Mouse (Mus musculus): Measurements from ENCODE around the gene C4b. TPM values are rescaled to one million over a fixed set of nuclear protein-coding genes. Genes with fewer than 3 reads are reported as not detected.
A peak's percentile ranks its signal among the peaks of the same experiment; 100 is the strongest.
"Not testable (repeated sequence)": the region's sequence is repeated elsewhere in the genome, so short reads cannot be mapped to it uniquely, and the experiment has no call there.

Gene C4b
- polyA plus RNA-seq, 1 experiment from 2014 or later: 0.21 TPM

GRCm38 (mm10) chr17:34727887-34728286, 15.8 kb downstream of the C4b start:
- no peak for ATAC-seq (ENCODE audit: extremely low read depth, insufficient number of reproducible peaks, low FRiP score, low TSS enrichment)
- no peak overlapping the region for H3K4me2 ChIP-seq
- H3K9me3 ChIP-seq: peaks cover 4% of the 10 kb centered on the region
- no peak overlapping the region for H3K27ac ChIP-seq (replicated peaks)
- H3K4me1 ChIP-seq: no peaks in the 10 kb centered on the region
- H3K36me3 ChIP-seq: no peaks in the 10 kb centered on the region
- WGBS: 63% methylated on average over 2 of the region's 2 CpGs
- H3K4me3 ChIP-seq: no peak overlapping the region
- H3K9ac ChIP-seq: no peak overlapping the region
- no peaks in the 10 kb centered on the region for H3K27me3 ChIP-seq (replicated peaks)

GRCm38 (mm10) chr17:34723066-34723465, 20.6 kb downstream of the C4b start:
- no peak overlapping the region for H3K4me3 ChIP-seq
- H3K9me3 ChIP-seq: peaks cover 4% of the 10 kb centered on the region
- H3K9ac ChIP-seq: no peak overlapping the region
- no peaks in the 10 kb centered on the region for H3K36me3 ChIP-seq
- 64% methylated on average over 4 of the region's 4 CpGs for WGBS
- H3K27me3 ChIP-seq (replicated peaks): no peaks in the 10 kb centered on the region
- no peak overlapping the region for H3K27ac ChIP-seq (replicated peaks)
- no peaks in the 10 kb centered on the region for H3K4me1 ChIP-seq
- H3K4me2 ChIP-seq: no peak overlapping the region
- no peak for ATAC-seq (ENCODE audit: extremely low read depth, insufficient number of reproducible peaks, low FRiP score, low TSS enrichment)

- WGBS: 70% methylated on average over 4 of the region's 4 CpGs
- not testable (repeated sequence) for H3K9ac ChIP-seq; H3K27me3 ChIP-seq (replicated peaks); H3K4me3 ChIP-seq; H3K27ac ChIP-seq (replicated peaks); H3K9me3 ChIP-seq; H3K4me1 ChIP-seq; H3K4me2 ChIP-seq; H3K36me3 ChIP-seq; ATAC-seq (ENCODE audit: extremely low read depth, insufficient number of reproducible peaks, low FRiP score, low TSS enrichment)
These were observed 21.4 kb downstream of the C4b start for GRCm38 (mm10) chr17:34722238-34722637.

GRCm38 (mm10) chr17:34719886-34720285, 23.8 kb downstream of the C4b start:
- H3K4me3 ChIP-seq; H3K27me3 ChIP-seq (replicated peaks); H3K36me3 ChIP-seq; H3K4me1 ChIP-seq; ATAC-seq (ENCODE audit: extremely low read depth, insufficient number of reproducible peaks, low FRiP score, low TSS enrichment); H3K9ac ChIP-seq; H3K4me2 ChIP-seq; H3K27ac ChIP-seq (replicated peaks); H3K9me3 ChIP-seq: not testable (repeated sequence)
- 77% methylated on average over 8 of the region's 8 CpGs for WGBS

GRCm38 (mm10) chr17:34717401-34717800, 26.3 kb downstream of the C4b start:
- no peak for ATAC-seq (ENCODE audit: extremely low read depth, insufficient number of reproducible peaks, low FRiP score, low TSS enrichment)

GRCm38 (mm10) chr17:34716247-34716646, 27.4 kb downstream of the C4b start:
- no peak overlapping the region for H3K9ac ChIP-seq
- ATAC-seq (ENCODE audit: extremely low read depth, insufficient number of reproducible peaks, low FRiP score, low TSS enrichment): no peak
- no peak overlapping the region for H3K4me2 ChIP-seq
- no peak overlapping the region for H3K27ac ChIP-seq (replicated peaks)
- 86% methylated on average over 15 of the region's 15 CpGs for WGBS
- H3K36me3 ChIP-seq: no peaks in the 10 kb centered on the region
- H3K9me3 ChIP-seq: no peaks in the 10 kb centered on the region
- no peaks in the 10 kb centered on the region; the same call in none of the 2 replicates for H3K27me3 ChIP-seq (replicated peaks)
- no peaks in the 10 kb centered on the region for H3K4me1 ChIP-seq
- H3K4me3 ChIP-seq: no peak overlapping the region

More at GRCm38 (mm10) chr17:34717401-34717800, 26.3 kb downstream of the C4b start:
- Histone ChIP-seq H3K27ac (replicated peaks) (no peak overlapping the region), H3K36me3 (no peaks in the 10 kb centered on the region), H3K4me1 (no peaks in the 10 kb centered on the region), H3K9me3 (no peaks in the 10 kb centered on the region), H3K4me3 (no peak overlapping the region), H3K27me3 (replicated peaks) (no peaks in the 10 kb centered on the region; the same call in none of the 2 replicates), H3K9ac (no peak overlapping the region), H3K4me2 (no peak overlapping the region)
- 71% methylated on average over 11 of the region's 11 CpGs for WGBS

- WGBS: 68% methylated on average over 7 of the region's 7 CpGs
- ATAC-seq (ENCODE audit: extremely low read depth, insufficient number of reproducible peaks, low FRiP score, low TSS enrichment); H3K9me3 ChIP-seq; H3K36me3 ChIP-seq; H3K4me2 ChIP-seq; H3K27ac ChIP-seq (replicated peaks); H3K27me3 ChIP-seq (replicated peaks); H3K4me3 ChIP-seq; H3K4me1 ChIP-seq; H3K9ac ChIP-seq: not testable (repeated sequence)
These were observed 28.2 kb downstream of the C4b start for GRCm38 (mm10) chr17:34715451-34715850.

GRCm38 (mm10) chr17:34714908-34715445, 28.7 kb downstream of the C4b start:
- H3K27me3 ChIP-seq (replicated peaks); H3K9ac ChIP-seq; H3K36me3 ChIP-seq; H3K4me2 ChIP-seq; H3K4me1 ChIP-seq; H3K4me3 ChIP-seq; ATAC-seq (ENCODE audit: extremely low read depth, insufficient number of reproducible peaks, low FRiP score, low TSS enrichment); H3K9me3 ChIP-seq; H3K27ac ChIP-seq (replicated peaks): not testable (repeated sequence)
- 67% methylated on average over 5 of the region's 5 CpGs for WGBS

- H3K9ac ChIP-seq; ATAC-seq (ENCODE audit: extremely low read depth, insufficient number of reproducible peaks, low FRiP score, low TSS enrichment): not testable (repeated sequence)
- WGBS: 55% methylated on average over 9 of the region's 9 CpGs
These were observed 29.3 kb downstream of the C4b start for GRCm38 (mm10) chr17:34714181-34714907.

GRCm38 (mm10) chr17:34712951-34713350, 30.7 kb downstream of the C4b start:
- no peaks in the 10 kb centered on the region for H3K9me3 ChIP-seq
- WGBS: 33% methylated on average over 6 of the region's 6 CpGs
- no peaks in the 10 kb centered on the region for H3K4me1 ChIP-seq
- no peaks in the 10 kb centered on the region for H3K36me3 ChIP-seq
- H3K9ac ChIP-seq: no peak overlapping the region
- H3K27ac ChIP-seq (replicated peaks): no peak overlapping the region
- no peak overlapping the region for H3K4me3 ChIP-seq
- ATAC-seq (ENCODE audit: extremely low read depth, insufficient number of reproducible peaks, low FRiP score, low TSS enrichment): no peak
- no peaks in the 10 kb centered on the region; the same call in none of the 2 replicates for H3K27me3 ChIP-seq (replicated peaks)
- no peak overlapping the region for H3K4me2 ChIP-seq

More at GRCm38 (mm10) chr17:34714181-34714907, 29.3 kb downstream of the C4b start:
- not testable (repeated sequence) for H3K4me2 ChIP-seq; H3K27ac ChIP-seq (replicated peaks); H3K4me1 ChIP-seq; H3K36me3 ChIP-seq; H3K4me3 ChIP-seq; H3K9me3 ChIP-seq; H3K27me3 ChIP-seq (replicated peaks)

- 72% methylated on average over 2 of the region's 2 CpGs for WGBS
- not testable (repeated sequence) for H3K4me2 ChIP-seq; H3K4me1 ChIP-seq; H3K36me3 ChIP-seq; H3K4me3 ChIP-seq; H3K27ac ChIP-seq (replicated peaks); H3K9me3 ChIP-seq; H3K9ac ChIP-seq; H3K27me3 ChIP-seq (replicated peaks); ATAC-seq (ENCODE audit: extremely low read depth, insufficient number of reproducible peaks, low FRiP score, low TSS enrichment)
These were observed 37.2 kb downstream of the C4b start for GRCm38 (mm10) chr17:34706476-34706875.

GRCm38 (mm10) chr17:34700671-34701071, 43.0 kb downstream of the C4b start:
- no peak overlapping the region for H3K4me2 ChIP-seq
- 42% methylated on average over 2 of the region's 2 CpGs for WGBS

More at GRCm38 (mm10) chr17:34700671-34701071, 43.0 kb downstream of the C4b start:
- Histone ChIP-seq H3K9ac (no peak overlapping the region), H3K9me3 (no peaks in the 10 kb centered on the region), H3K4me1 (peaks cover 9% of the 10 kb centered on the region; the same call in 1 of the 2 replicates), H3K4me3 (no peak overlapping the region), H3K36me3 (no peaks in the 10 kb centered on the region), H3K27me3 (replicated peaks) (0 out of 2 replicates have a peak, but pooled peaks cover 10% of the 10 kb centered on the region), H3K27ac (replicated peaks) (0 out of 2 replicates have a peak overlapping the region, but pooled peaks have one; percentile 3)
- ATAC-seq (ENCODE audit: extremely low read depth, insufficient number of reproducible peaks, low FRiP score, low TSS enrichment): no peak

Data from heart, embryonic 13.5 days (tissue).